Mouse (Mus musculus) liver, embryonic 14.5 days (tissue): ENCODE measurements around the gene Slx4ip. TPM values are rescaled to one million over a fixed set of nuclear protein-coding genes. Genes with fewer than 3 reads are reported as not detected.

ENCODE experiments used
- ATAC-seq: fragments of 200-750 bp; cut with Nextera tagmentation; 2 replicates; pipeline ENCODE4 v1.8.0; 2017; ENCODE audit warnings: moderate number of reproducible peaks, mild to moderate bottlenecking, moderate library complexity; ENCODE audit not compliant: insufficient read depth
- DNase-seq, 3 experiments: peaks; one replicate each; pipeline ENCODE4 v3.0.0-alpha.2; 2012 to 2013; ENCODE audit warnings: low read depth in 3 of 3, low spot score in 3 of 3
- H3K27ac ChIP-seq: fragments of 300-500 bp; sonication (generic); 2 replicates; pipeline ENCODE4 v1.5.1; 2014; ENCODE audit warnings: moderate library complexity, mild to moderate bottlenecking, control low read depth, inconsistent platforms
- H3K27me3 ChIP-seq: fragments of 300-500 bp; sonication (generic); 2 replicates; pipeline ENCODE4 v1.6.1; 2014; ENCODE audit warnings: mild to moderate bottlenecking, low read length, moderate library complexity; ENCODE audit not compliant: control insufficient read depth, insufficient read depth
- H3K36me3 ChIP-seq: fragments of 300-500 bp; sonication (generic); replicated peaks from 2 replicates; pipeline ENCODE4 v1.6.1; 2014; ENCODE audit warnings: low read depth; ENCODE audit not compliant: control insufficient read depth, insufficient read depth
- H3K4me1 ChIP-seq, 2 experiments: fragments of 200-500 bp in 1 of 2; fragments of 300-500 bp in 1 of 2; sonication (generic) in 1 of 2; replicated peaks; 2 replicates each; pipeline ENCODE4 v1.6.1; 2012 to 2014; ENCODE audit warnings: antibody characterized with exemption in 1 of 2, inconsistent platforms in 1 of 2, low read length in 1 of 2; ENCODE audit not compliant: control insufficient read depth in 2 of 2, insufficient read depth in 2 of 2
- H3K4me2 ChIP-seq: fragments of 300-500 bp; sonication (generic); 2 replicates; pipeline ENCODE4 v1.6.1; 2014; ENCODE audit warnings: low read depth, mild to moderate bottlenecking, control low read depth, moderate library complexity
- H3K4me3 ChIP-seq, 2 experiments: fragments of 200-500 bp in 1 of 2; fragments of 300-500 bp in 1 of 2; sonication (generic) in 1 of 2; 2 replicates each; pipeline ENCODE4 v1.5.1; 2012 to 2014; ENCODE audit warnings: low read depth in 2 of 2, low read length in 2 of 2, mild to moderate bottlenecking in 2 of 2, control low read depth in 1 of 2, inconsistent platforms in 1 of 2, moderate library complexity in 1 of 2; ENCODE audit not compliant: insufficient read depth in 1 of 2
- H3K9ac ChIP-seq: fragments of 300-500 bp; sonication (generic); replicated peaks from 2 replicates; pipeline ENCODE4 v1.6.1; 2014; ENCODE audit warnings: mild to moderate bottlenecking, control low read depth, moderate library complexity
- H3K9me3 ChIP-seq: fragments of 300-500 bp; sonication (generic); 2 replicates; pipeline ENCODE4 v1.6.1; 2016; ENCODE audit warnings: low read length, mixed read lengths; ENCODE audit not compliant: control insufficient read depth
- CTCF ChIP-seq: IDR thresholded peaks from 2 replicates; pipeline ENCODE4 v1.5.1; 2016; ENCODE audit warnings: antibody characterized with exemption, low read depth, control low read depth
- EP300 ChIP-seq: IDR thresholded peaks from 2 replicates; pipeline ENCODE4 v1.6.1; 2016; ENCODE audit warnings: antibody characterized with exemption, low read depth
- WGBS: fragments of 180-500 bp; shearing (Covaris S2); extraction: QIAGEN DNeasy Blood & Tissue Kit; methylation state at CpG from one replicate; pipeline ENCODE4 v1.1.7; 2014; ENCODE audit not compliant: insufficient replicate concordance; 5-methylcytosine and 5-hydroxymethylcytosine counted together
- polyA plus RNA-seq, 2 experiments: library from polyadenylated mRNA; depleted of rRNA in 1 of 2; stranded (reverse) in 1 of 2; unstranded in 1 of 2; fragments of >200 nt; fragmentation: Nextera tagmentation in 1 of 2; extraction: Ambion mirVana in 1 of 2; gene quantifications; 2 replicates each; pipeline versions ENCODE4 v1.2.1 to v1.2.3; 2012 to 2014

Gene Slx4ip
- polyA plus RNA-seq, 2 experiments = 1.2 to 1.8 TPM

DNA sequence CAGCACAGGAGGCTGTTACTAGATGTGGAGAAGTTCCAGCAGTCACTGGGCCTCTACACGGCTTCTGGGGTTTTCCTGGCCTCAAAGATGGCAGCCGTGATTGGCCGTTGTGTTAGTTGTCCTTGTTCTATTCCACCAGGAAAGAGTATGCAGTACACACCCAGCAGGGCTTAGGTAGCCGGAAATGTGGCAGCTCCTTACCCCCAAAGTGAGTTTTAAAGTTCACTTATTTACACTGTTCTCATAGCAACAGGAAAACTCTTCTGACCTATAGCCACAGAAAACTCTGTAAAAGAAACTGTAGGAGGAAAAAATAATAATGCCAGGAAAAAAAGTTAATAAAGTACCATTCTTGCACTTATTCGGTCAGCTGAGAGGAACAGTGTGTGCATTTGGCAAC lies 55.3 kb downstream of the Slx4ip start:
- ATAC-seq (no peak), DNase-seq (no peak)
- H3K9ac ChIP-seq = no peak overlapping the region
- H3K27ac ChIP-seq = no peak overlapping the region
- H3K9me3 ChIP-seq = no peaks in the 10 kb centered on the region
- TF ChIP-seq EP300 (no peak), CTCF (no peak)
- 0 out of 4 replicates have a peak, but pooled peaks cover 0 to 2% of the 10 kb centered on the region in 2 experiments for H3K4me1 ChIP-seq
- H3K36me3 ChIP-seq = no peaks in the 10 kb centered on the region
- 76% methylated on average over 5 of the region's 5 CpGs for WGBS
- no peak overlapping the region for H3K4me2 ChIP-seq
- no peaks in the 10 kb centered on the region for H3K27me3 ChIP-seq
- no peak overlapping the region for H3K4me3 ChIP-seq

GRCm38 (mm10) chr2:136947500-136947899 lies 56.5 kb downstream of the Slx4ip start:
- no peak overlapping the region for H3K27ac ChIP-seq
- ATAC-seq (no peak), DNase-seq (no peak)
- no peaks in the 10 kb centered on the region for H3K36me3 ChIP-seq
- no peak overlapping the region for H3K4me2 ChIP-seq
- no peak overlapping the region for H3K9ac ChIP-seq
- no peaks in the 10 kb centered on the region for H3K9me3 ChIP-seq
- 62% methylated on average over 4 of the region's 4 CpGs for WGBS
- no peaks in the 10 kb centered on the region for H3K27me3 ChIP-seq
- no peak overlapping the region for H3K4me3 ChIP-seq
- TF ChIP-seq EP300 = no peak
- no peak for TF ChIP-seq CTCF
- peaks cover 0 to 8% of the 10 kb centered on the region in 2 experiments; a peak in 1 of 4 replicates for H3K4me1 ChIP-seq

DNA sequence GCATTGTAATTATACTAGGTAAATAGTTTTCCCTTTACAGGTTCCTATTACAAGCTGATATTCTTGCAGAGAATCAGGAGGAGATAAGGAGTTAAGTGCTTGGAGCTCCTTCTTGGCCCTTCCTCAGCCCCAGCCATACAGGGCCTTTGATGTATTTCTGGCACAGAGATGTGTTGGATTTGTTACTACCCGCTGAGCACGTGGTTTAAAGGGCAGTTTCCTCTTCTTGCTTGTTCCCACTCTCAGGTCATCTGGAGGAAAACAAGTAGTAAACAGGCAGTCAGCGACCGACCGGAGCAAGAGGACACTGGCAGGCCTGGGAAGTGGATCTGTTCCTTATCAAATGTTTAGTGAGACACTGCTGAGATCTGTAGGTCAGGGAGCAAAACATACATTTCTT lies 56.9 kb downstream of the Slx4ip start:
- DNase-seq = no peak
- 36% methylated on average over 5 of the region's 5 CpGs for WGBS

GRCm38 (mm10) chr2:136952238-136952637 lies 61.2 kb downstream of the Slx4ip start:
- no peaks in the 10 kb centered on the region for H3K36me3 ChIP-seq
- H3K4me2 ChIP-seq = no peak overlapping the region
- no peak overlapping the region for H3K27ac ChIP-seq
- H3K4me3 ChIP-seq = no peak overlapping the region
- no peak overlapping the region for H3K9ac ChIP-seq
- no peaks in the 10 kb centered on the region for H3K27me3 ChIP-seq
- DNase-seq = peak in 1 of 3 experiments; percentile 4
- TF ChIP-seq CTCF = no peak
- peak; percentile 28; the same call in 1 of the 2 replicates for TF ChIP-seq EP300
- peak; percentile 72 for ATAC-seq
- WGBS = 36% methylated on average over 1 of the region's 1 CpGs
- H3K4me1 ChIP-seq = peaks cover 0 to 8% of the 10 kb centered on the region in 2 experiments; a peak in 1 of 4 replicates
- no peaks in the 10 kb centered on the region for H3K9me3 ChIP-seq

More for the DNA sequence above, 56.9 kb downstream of the Slx4ip start:
- H3K27ac ChIP-seq = no peak overlapping the region
- no peak for ATAC-seq
- no peaks in the 10 kb centered on the region for H3K36me3 ChIP-seq
- H3K9me3 ChIP-seq = no peaks in the 10 kb centered on the region
- H3K9ac ChIP-seq = no peak overlapping the region
- TF ChIP-seq CTCF (no peak), EP300 (no peak)
- H3K4me3 ChIP-seq = no peak overlapping the region
- H3K4me1 ChIP-seq = peaks cover 0 to 8% of the 10 kb centered on the region in 2 experiments; a peak in 1 of 4 replicates
- no peaks in the 10 kb centered on the region for H3K27me3 ChIP-seq
- no peak overlapping the region for H3K4me2 ChIP-seq

- no peaks in the 10 kb centered on the region for H3K27me3 ChIP-seq
- no peak overlapping the region for H3K27ac ChIP-seq
- no peaks in the 10 kb centered on the region for H3K36me3 ChIP-seq
- ATAC-seq (no peak), DNase-seq (no peak)
- H3K4me1 ChIP-seq = peaks cover 0 to 6% of the 10 kb centered on the region in 2 experiments; a peak in 1 of 4 replicates
- no peak overlapping the region for H3K9ac ChIP-seq
- WGBS = 70% methylated on average over 9 of the region's 9 CpGs
- H3K4me2 ChIP-seq = no peak overlapping the region
- H3K9me3 ChIP-seq = no peaks in the 10 kb centered on the region
- no peak overlapping the region for H3K4me3 ChIP-seq
- no peak for TF ChIP-seq EP300
- no peak for TF ChIP-seq CTCF
Observed at GRCm38 (mm10) chr2:136955726-136956571, 64.9 kb downstream of the Slx4ip start.
